Mouse (Mus musculus) natural killer cell, adult 2 months (primary cell): ENCODE measurements around the gene 4931406P16Rik.
"Not testable (repeated sequence)": the region's sequence is repeated elsewhere in the genome, so short reads cannot be mapped to it uniquely, and the experiment has no call there.

Source experiments
- DNase-seq, 2 experiments: peaks; one replicate each; pipeline ENCODE4 v3.0.0; 2022; ENCODE audit warnings: low spot score in 2 of 2

The 4931406P16Rik gene

DNA sequence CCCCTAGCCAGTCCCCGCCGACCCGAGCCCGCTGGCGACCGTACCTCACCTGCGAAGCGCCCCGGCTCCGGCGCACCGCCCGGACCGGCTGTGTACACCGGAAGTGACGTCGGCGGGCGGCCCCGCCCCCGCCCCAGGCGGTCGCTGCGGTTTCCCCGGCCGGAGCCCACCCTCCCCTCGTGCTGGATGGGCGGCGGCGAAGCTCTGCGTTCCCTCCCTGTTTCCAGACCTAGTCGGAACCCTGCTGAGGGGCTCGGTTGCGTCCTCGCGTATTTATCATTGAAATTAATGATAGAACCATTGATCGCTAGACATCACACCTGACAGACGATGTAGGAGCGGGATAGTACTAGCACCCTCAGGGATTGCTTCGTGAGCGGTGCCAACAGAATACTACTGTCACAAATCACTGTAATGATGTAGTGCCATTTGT is at the start of gene 4931406P16Rik:
Gene 4931406P16Rik, minus strand, starts transcription at position 109 of the 433 bp plus-strand sequence.
- DNase-seq = peak; percentile 80 to 83

DNA sequence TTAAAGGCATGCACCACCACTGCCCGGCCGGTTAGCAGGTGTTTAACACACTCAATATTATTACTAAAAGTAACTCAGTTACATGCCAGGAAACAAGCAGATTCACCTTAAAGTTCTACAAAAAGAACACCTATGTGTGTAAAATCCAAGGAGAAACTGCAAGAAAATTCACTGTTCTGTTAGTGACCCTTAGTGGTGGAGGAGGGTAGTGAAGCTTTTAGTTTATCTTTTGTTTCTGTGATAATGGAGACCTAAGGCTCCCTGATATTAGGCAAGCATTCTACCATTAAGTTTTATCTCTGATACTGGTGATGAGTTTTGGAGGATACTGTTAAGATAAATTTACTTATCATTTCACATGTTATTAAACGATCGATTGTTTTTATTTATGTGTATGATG is 42.3 kb upstream of the 4931406P16Rik start:
- DNase-seq = no peak

- no peak for DNase-seq
Measured at GRCm38 (mm10) chr7:34351997-34352396, 38.6 kb upstream of the 4931406P16Rik start.

GRCm38 (mm10) chr7:34350166-34350565 is 36.8 kb upstream of the 4931406P16Rik start:
- DNase-seq = no peak

GRCm38 (mm10) chr7:34348011-34348410 is 34.7 kb upstream of the 4931406P16Rik start:
- DNase-seq = no peak

DNA sequence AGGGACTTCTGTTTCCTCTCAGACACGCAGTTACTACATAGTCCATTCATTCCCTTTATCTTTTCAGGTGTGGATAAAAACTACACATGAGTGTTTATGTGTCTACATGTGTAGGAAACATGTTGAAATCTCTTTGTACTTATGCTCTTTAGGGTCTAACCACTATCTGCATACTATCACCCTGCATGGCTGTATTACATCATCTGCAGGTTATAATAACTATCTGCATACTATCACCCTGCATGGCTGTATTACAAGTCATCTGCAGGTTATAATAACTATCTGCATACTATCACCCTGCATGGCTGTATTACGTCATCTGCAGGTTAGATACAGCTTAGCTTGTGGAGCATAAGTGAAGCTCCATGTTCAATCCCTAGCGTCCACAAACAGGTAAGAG is 33.7 kb upstream of the 4931406P16Rik start:
- no peak for DNase-seq

- no peak for DNase-seq
Measured at GRCm38 (mm10) chr7:34346505-34346904, 33.2 kb upstream of the 4931406P16Rik start.

- DNase-seq = no peak
Measured at GRCm38 (mm10) chr7:34342040-34342793, 28.9 kb upstream of the 4931406P16Rik start.

DNA sequence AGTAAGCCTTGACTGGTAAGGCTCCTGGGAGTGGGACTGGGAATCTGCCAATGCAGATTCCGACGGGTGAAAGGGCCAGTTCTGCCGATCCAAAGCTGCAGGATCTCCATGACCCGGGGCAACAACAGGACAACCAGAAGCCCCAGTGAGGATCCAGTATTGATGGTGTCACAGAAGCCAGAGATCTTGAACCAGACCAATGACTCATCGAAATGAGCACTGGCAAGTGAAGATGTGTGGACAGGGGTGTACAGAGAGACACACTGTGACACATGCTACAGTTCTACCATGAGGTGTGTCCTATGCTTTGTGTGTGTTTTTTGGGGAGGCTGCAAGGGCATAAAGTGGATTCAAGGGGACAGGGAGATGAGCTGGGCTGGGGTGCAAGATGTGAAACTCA is 27.5 kb upstream of the 4931406P16Rik start:
- DNase-seq = no peak

GRCm38 (mm10) chr7:34339164-34339489 is 25.8 kb upstream of the 4931406P16Rik start:
- no peak for DNase-seq

DNA sequence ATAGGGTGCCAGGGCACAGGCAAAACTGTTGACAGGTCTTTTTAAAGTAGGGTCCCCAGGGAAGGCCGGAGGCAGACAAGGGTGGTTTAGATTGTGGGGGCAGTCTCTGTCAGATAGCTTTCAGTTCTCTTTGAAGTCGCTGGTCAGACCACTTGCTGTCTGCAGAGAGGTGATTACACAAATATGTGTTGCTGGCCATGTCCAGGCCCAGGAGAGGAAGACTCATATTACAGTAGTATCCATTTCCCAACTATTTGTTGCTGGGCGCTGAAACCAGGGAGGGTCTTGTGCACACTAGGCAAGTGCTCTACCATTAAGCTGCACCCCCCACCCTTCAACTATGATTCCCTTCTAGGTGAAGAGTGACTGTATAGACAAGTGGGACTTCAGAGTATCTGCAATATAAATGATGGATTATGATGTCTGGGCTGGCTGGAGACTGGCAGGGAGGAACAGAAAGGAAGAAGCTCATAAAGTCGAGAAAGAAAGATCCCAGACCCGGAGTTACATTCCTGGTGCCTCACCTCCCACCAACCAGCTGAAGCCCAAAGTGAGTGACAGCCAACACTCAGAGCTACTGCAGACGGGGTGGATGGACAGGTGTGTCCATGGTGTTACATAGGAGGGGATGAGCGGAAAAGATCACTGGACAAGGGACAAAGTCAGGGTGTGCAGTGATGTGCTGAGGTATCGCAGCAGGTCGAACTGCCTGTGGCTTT is 25.3 kb upstream of the 4931406P16Rik start:
- no peak for DNase-seq

GRCm38 (mm10) chr7:34337268-34337667 is 23.9 kb upstream of the 4931406P16Rik start:
- no peak for DNase-seq

GRCm38 (mm10) chr7:34336545-34336944 is 23.2 kb upstream of the 4931406P16Rik start:
- not testable (repeated sequence) for DNase-seq

- no peak for DNase-seq
Measured at GRCm38 (mm10) chr7:34327493-34327892, 14.1 kb upstream of the 4931406P16Rik start.

GRCm38 (mm10) chr7:34324857-34325256 is 11.5 kb upstream of the 4931406P16Rik start:
- no peak for DNase-seq

GRCm38 (mm10) chr7:34324005-34324404 is 10.7 kb upstream of the 4931406P16Rik start:
- DNase-seq = no peak

DNA sequence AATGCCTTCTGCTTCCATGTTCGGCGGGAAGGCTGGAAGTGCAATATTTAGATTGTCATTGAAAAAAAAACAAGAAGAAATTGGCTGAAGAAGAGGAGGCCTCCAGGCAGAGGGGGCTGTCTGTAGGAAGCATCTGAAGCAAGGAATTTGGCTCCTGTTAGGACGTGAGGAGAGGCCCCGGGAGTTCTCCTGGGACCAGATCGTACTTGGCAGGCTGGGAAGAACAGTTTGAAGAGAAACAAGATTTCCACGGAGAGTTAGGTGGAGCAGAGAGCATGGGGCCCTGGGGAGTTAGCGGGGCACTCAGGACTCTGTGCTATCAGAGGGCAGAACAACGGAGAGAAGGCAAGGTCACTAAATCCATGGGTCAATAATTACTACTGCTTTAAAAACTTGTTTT is 10.0 kb upstream of the 4931406P16Rik start:
- no peak for DNase-seq

GRCm38 (mm10) chr7:34321958-34322357 is 8.6 kb upstream of the 4931406P16Rik start:
- DNase-seq = peak; percentile 34 to 70

GRCm38 (mm10) chr7:34321119-34321518 is 7.8 kb upstream of the 4931406P16Rik start:
- no peak for DNase-seq

DNA sequence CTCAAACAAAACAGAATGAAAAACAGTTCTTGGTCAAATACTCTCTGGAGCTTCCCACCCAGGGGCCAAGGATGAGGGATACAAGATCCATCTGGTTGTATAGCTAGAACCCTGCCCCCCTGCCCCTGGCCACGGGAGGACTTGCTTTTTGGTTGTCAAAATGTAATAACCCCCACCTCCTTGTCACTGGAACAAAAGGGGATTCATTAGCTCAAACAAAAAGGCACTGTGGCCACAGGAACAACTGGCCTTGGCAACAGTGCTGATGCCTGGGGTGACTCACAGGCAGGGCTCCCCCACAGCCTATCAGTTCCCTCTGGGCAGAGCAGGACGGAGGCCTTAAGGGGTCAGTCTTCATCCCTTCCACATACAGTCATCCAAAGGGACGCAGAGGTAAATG is 6.6 kb upstream of the 4931406P16Rik start:
- DNase-seq = no peak

DNA sequence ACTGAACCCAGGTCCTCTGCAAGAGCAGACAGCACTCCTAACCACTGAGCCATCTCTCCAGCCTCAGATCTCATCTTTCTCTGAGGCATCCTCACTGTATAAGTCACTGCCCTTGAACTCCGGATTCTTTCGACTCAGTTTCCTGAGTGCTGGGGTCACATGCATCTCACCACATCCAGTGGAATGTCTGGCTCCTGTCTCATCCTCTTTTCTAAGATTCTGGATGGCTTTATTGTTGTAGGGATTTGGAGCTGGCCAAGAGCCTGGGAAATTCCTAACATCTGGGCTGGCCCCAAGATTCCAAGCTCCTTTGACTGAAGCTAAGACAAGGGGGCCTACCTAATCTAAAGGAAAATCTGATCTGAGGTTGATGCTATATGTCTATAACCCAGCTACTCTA is 5.8 kb upstream of the 4931406P16Rik start:
- DNase-seq = no peak

- no peak for DNase-seq
Measured at GRCm38 (mm10) chr7:34317901-34318476, 4.6 kb upstream of the 4931406P16Rik start.
